Mouse (Mus musculus) limb, embryonic 15.5 days (tissue): ENCODE data around the gene Atp6v0b. TPM values are rescaled to one million over a fixed set of nuclear protein-coding genes. Genes with fewer than 3 reads are reported as not detected.

ENCODE experiments used
- ATAC-seq: fragments of 200-750 bp; cut with Nextera tagmentation; 2 replicates; pipeline ENCODE4 v1.8.0; 2017; ENCODE audit warnings: low read depth, moderate TSS enrichment; ENCODE audit not compliant: insufficient number of reproducible peaks, low FRiP score, low TSS enrichment
- H3K27ac ChIP-seq: fragments of 300-500 bp; sonication (generic); 2 replicates; pipeline ENCODE4 v1.5.1; 2015; ENCODE audit warnings: moderate library complexity, mild to moderate bottlenecking, inconsistent platforms
- H3K27me3 ChIP-seq: fragments of 300-500 bp; sonication (generic); 2 replicates; pipeline ENCODE4 v1.6.1; 2015; ENCODE audit warnings: inconsistent platforms
- H3K36me3 ChIP-seq: fragments of 300-500 bp; sonication (generic); 2 replicates; pipeline ENCODE4 v1.6.1; 2015; ENCODE audit warnings: inconsistent platforms
- H3K4me1 ChIP-seq: fragments of 300-500 bp; sonication (generic); 2 replicates; pipeline ENCODE4 v1.6.1; 2015; ENCODE audit warnings: inconsistent platforms
- H3K4me2 ChIP-seq: fragments of 300-500 bp; sonication (generic); 2 replicates; pipeline ENCODE4 v1.6.1; 2015; ENCODE audit warnings: mild to moderate bottlenecking, inconsistent platforms
- H3K4me3 ChIP-seq: fragments of 300-500 bp; sonication (generic); 2 replicates; pipeline ENCODE4 v1.5.1; 2015; ENCODE audit warnings: mild to moderate bottlenecking, inconsistent platforms
- H3K9ac ChIP-seq: fragments of 300-500 bp; sonication (generic); 2 replicates; pipeline ENCODE4 v1.6.1; 2015; ENCODE audit warnings: inconsistent platforms
- H3K9me3 ChIP-seq: fragments of 300-500 bp; sonication (generic); 2 replicates; pipeline ENCODE4 v1.6.1; 2016; ENCODE audit warnings: inconsistent platforms
- WGBS: fragments of 180-500 bp; shearing (Covaris S2); methylation state at CpG from one replicate; pipeline ENCODE4 v1.1.7; 2015; 5-methylcytosine and 5-hydroxymethylcytosine counted together
- polyA plus RNA-seq: library from polyadenylated mRNA; unstranded; fragments of >200 nt; fragmentation: Nextera tagmentation; extraction: Ambion mirVana; gene quantifications from 2 replicates; pipeline ENCODE4 v1.2.1, GENCODE M21; 2015

The Atp6v0b gene
- polyA plus RNA-seq, 1 experiment from 2014 or later = 243 TPM

DNA sequence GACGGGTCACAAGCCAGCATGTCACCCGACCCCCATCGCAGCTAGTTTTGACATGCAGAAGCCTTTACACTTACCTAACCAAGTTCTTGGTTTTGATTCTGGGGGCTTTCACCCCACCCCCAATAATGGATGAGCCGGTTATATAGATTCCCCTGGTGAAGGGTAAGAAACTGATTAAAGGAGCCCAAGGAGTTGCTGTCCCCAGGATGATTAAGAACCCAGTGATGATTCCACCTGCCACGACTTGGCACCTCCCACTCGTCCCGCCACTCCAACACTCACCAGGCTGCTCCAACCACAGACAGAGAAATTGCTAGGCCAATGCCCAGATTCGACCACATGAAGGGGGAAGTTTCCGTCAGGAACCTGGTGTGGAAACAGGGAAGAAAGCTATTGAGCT, 1.1 kb downstream of the Atp6v0b start:
- Histone ChIP-seq H3K4me2 (peak overlapping the region; percentile 94), H3K4me1 (peaks cover 47% of the 10 kb centered on the region), H3K4me3 (peak overlapping the region; percentile 94), H3K9ac (no peak overlapping the region), H3K36me3 (peaks cover 29% of the 10 kb centered on the region), H3K27me3 (no peaks in the 10 kb centered on the region), H3K9me3 (no peaks in the 10 kb centered on the region), H3K27ac (no peak overlapping the region)
- WGBS = 76% methylated on average over 9 of the region's 9 CpGs
- ATAC-seq = no peak

DNA sequence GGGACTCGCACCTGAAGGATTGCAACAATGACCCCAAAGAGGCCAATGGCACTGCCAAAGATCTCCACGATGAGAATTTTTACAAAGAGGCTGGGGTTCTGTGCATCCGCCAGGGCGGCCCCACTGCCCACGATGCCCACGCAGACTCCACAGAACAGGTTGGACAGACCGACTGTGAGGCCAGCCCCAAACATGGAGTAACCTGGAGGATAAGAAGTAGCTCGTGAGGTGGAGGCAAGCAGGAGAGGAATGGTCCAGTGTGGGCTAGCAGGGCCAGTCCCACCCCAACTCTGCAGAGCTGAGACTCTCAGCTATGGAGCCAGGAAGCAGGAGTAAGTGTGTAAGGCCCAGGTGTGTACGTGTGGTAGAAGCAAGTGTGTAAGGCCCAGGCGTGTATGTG, 2.0 kb downstream of the Atp6v0b start:
- Histone ChIP-seq H3K9ac (no peak overlapping the region), H3K4me1 (peaks cover 43% of the 10 kb centered on the region), H3K4me3 (no peak overlapping the region), H3K27ac (no peak overlapping the region), H3K9me3 (no peaks in the 10 kb centered on the region), H3K27me3 (no peaks in the 10 kb centered on the region), H3K4me2 (no peak overlapping the region), H3K36me3 (peaks cover 37% of the 10 kb centered on the region)
- WGBS = 93% methylated on average over 10 of the region's 10 CpGs
- ATAC-seq = no peak

DNA sequence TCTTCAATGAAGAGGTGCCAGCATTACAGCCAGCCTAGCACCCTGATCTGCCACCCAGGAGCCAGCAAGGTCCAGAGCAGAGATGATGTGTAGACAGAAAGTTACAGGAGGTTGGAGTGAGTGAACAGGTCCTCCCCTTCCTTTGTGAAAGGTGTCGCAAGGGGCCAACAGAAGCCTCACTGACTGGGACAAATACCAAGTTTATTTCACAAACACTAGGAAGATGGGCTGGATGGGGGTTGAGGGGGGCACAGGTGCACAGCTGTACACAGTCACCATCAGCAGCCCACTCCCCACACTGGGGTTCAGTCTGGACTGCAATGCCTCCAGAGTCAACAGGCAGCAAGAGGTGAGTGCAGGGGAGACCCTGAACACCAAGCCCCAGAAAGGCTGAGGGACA, 3.0 kb downstream of the Atp6v0b start:
- Histone ChIP-seq H3K4me2 (peak overlapping the region; percentile 84), H3K4me3 (peak overlapping the region; percentile 78; the same call in 1 of the 2 replicates), H3K9me3 (no peaks in the 10 kb centered on the region), H3K27me3 (no peaks in the 10 kb centered on the region), H3K4me1 (peaks cover 43% of the 10 kb centered on the region), H3K9ac (no peak overlapping the region), H3K36me3 (peaks cover 40% of the 10 kb centered on the region), H3K27ac (no peak overlapping the region)
- no peak for ATAC-seq
- 100% methylated on average over 1 of the region's 1 CpGs for WGBS

DNA sequence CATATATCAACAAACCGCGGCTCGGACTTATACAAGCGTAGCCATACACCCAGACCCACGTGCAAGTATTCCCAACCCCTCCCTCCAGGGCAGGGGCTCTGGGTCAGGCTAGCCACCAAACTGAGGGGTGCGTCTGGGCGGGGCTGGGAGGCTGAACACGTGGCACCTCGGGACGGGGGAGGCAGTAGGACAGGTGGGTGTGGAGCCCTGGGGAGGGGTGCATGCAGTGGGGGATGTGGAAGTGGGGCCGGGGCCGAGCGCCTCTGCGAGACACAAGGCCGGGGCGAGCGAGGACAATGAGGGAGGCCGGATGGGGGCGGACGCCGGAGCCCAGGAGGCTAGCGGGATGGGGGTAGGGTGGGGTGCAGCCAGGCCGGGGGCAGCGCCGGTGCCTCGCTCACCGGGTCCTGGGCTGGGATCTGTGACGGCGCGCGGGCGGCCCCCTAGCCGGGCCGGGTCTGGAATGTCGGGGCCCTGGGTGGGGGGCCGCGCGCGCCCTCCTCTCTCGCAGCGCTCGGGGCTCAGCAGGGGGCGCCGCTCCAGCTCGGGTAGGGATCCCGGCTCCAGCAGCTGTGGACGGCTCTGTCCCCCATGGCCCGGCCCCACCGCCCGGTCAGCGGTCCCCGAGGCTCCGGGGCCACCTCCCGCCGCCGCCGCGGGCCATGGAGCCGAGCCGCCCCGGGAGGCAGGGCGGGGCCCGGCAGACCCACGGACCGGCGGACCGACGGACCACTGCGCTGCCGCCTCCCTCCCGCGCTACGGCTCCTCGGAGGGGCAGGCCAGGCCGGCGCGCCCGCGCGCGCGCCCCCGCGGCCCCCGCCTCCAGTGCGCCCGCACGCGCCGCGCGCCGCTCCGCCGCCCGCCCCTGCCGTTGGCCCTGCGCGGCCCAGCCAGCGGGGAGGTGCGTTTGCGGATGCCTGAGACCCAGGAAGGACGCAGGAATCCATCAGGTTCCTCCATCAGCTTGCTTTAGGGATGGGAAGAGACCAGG, 4.1 kb downstream of the Atp6v0b start, which contains the start of gene B4galt2:
TSS of gene B4galt2 (minus strand) at position 787 of the 991 bp plus-strand sequence.
- H3K4me1 ChIP-seq = peaks cover 43% of the 10 kb centered on the region
- ATAC-seq = peak; percentile 58; the same call in 1 of the 2 replicates
- WGBS = under 1% methylated on average over 76 of the region's 103 CpGs

DNA sequence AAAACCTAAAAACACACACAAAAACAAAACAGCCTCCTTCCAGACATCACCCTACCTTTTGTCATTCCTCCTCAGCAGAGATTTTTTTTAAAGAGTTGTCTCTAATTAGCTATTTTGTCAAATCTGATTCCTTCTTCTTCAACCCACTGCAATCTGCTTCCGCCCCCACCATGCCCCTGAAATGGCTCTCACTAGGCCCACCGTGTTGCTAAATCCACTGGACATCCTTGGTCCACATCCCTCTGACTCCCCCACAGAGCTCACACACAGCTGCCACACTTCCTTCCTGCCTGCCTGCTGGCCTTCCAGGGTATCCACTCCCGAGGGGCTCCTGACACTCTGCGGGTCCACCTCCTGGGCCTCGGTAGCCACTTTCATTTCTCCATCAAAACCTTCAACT, 8.4 kb downstream of the Atp6v0b start:
- no peak overlapping the region for H3K27ac ChIP-seq
- H3K27me3 ChIP-seq = no peaks in the 10 kb centered on the region
- no peak for ATAC-seq
- H3K9ac ChIP-seq = no peak overlapping the region
- no peak overlapping the region for H3K4me2 ChIP-seq
- peaks cover 19% of the 10 kb centered on the region for H3K4me1 ChIP-seq
- peaks cover 70% of the 10 kb centered on the region for H3K36me3 ChIP-seq
- no peaks in the 10 kb centered on the region for H3K9me3 ChIP-seq
- H3K4me3 ChIP-seq = no peak overlapping the region
- WGBS = 77% methylated on average over 5 of the region's 5 CpGs

More for the DNA sequence above, 4.1 kb downstream of the Atp6v0b start, which contains the start of gene B4galt2:
- H3K4me2 ChIP-seq = peak within 1 kb of the TSS; percentile 84
- H3K27ac ChIP-seq = peak within 1 kb of the TSS; percentile 78
- peaks cover 48% of the 10 kb centered on the region for H3K36me3 ChIP-seq
- H3K9ac ChIP-seq = peak within 1 kb of the TSS; percentile 82
- no peaks in the 10 kb centered on the region for H3K9me3 ChIP-seq
- H3K4me3 ChIP-seq = peak within 1 kb of the TSS; percentile 78
- no peaks in the 10 kb centered on the region for H3K27me3 ChIP-seq

DNA sequence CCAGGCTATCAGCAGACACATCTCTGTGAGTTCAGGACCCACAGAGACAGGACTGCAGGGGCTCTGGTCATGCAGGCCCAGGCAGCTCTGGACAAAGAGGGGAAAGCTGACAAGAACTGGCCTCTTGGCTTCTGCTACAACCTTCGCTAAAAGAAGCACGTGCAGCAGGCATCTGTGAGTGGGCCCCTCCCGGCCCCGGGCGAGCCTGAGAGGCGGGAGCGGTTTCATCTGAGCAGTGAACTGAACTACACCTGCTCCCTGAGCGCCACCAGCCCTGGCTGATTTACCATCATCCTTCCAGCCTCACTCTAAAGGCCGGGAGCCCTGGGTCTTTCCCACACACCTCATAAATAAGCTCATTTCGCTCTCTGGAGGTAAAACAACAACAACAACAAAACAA, 8.8 kb downstream of the Atp6v0b start:
- Histone ChIP-seq H3K4me1 (peaks cover 15% of the 10 kb centered on the region), H3K9ac (no peak overlapping the region), H3K4me2 (no peak overlapping the region), H3K4me3 (no peak overlapping the region), H3K36me3 (peaks cover 74% of the 10 kb centered on the region), H3K27me3 (no peaks in the 10 kb centered on the region), H3K9me3 (no peaks in the 10 kb centered on the region), H3K27ac (no peak overlapping the region)
- WGBS = 56% methylated on average over 10 of the region's 10 CpGs
- ATAC-seq = no peak

DNA sequence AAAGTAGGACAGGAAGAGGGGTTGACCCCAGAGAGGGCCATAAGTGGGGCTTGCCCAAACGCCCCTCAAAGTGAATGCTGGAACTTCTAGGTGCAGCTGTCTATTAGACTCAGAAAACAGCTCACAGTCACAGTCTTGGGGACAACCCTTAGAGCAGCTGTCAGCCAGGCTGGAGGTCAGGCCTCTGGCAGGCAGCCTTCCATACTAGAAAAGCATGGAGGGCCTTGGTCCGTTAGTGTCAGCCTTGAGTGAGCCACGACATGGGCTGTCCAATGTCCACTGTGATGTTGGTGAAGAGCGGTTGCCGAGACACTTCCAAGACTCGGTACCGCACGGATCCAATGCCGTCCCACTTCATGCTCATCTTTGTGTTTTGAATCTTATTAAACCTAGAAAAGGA, 13.5 kb downstream of the Atp6v0b start:
- no peak overlapping the region for H3K9ac ChIP-seq
- H3K9me3 ChIP-seq = no peaks in the 10 kb centered on the region
- no peak for ATAC-seq
- H3K36me3 ChIP-seq = peaks cover 51% of the 10 kb centered on the region
- H3K27ac ChIP-seq = no peak overlapping the region
- WGBS = 88% methylated on average over 9 of the region's 9 CpGs
- no peaks in the 10 kb centered on the region for H3K27me3 ChIP-seq
- no peak overlapping the region for H3K4me2 ChIP-seq
- H3K4me1 ChIP-seq = peaks cover 15% of the 10 kb centered on the region
- H3K4me3 ChIP-seq = no peak overlapping the region

DNA sequence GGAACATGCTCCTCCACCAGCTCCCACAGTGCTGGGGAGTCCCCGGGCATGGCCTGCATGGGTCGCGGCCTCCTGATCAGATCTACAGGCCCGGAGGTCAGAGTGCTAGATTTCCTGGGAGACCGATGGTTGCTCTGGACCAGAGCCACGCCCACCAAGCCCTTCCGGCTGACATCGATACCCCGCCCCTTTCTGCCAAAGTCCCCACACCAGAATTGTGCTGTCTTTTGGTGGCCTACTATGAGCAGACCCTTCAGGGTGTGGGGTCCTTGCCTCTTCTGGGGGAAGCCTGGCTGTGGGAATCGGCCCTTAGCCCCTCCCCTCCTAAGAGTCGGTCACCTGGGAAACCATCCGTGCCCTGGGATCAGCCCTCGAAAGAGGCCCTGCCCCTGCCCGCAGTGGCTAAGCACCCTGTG, 14.7 kb downstream of the Atp6v0b start, which contains the start of gene Ccdc24:
TSS of gene Ccdc24 (minus strand) at position 87 of the 416 bp plus-strand sequence.
- H3K9me3 ChIP-seq = no peaks in the 10 kb centered on the region
- H3K4me2 ChIP-seq = peak within 1 kb of the TSS; percentile 36
- peak within 1 kb of the TSS; percentile 3; the same call in 1 of the 2 replicates for H3K4me3 ChIP-seq
- no peak within 1 kb of the TSS for H3K27ac ChIP-seq
- 0 out of 2 replicates have a peak within 1 kb of the TSS, but pooled peaks have one; percentile 8 for H3K9ac ChIP-seq
- H3K27me3 ChIP-seq = no peaks in the 10 kb centered on the region
- peaks cover 41% of the 10 kb centered on the region for H3K36me3 ChIP-seq
- ATAC-seq = no peak
- 7% methylated on average over 14 of the region's 14 CpGs for WGBS
- peaks cover 20% of the 10 kb centered on the region for H3K4me1 ChIP-seq

DNA sequence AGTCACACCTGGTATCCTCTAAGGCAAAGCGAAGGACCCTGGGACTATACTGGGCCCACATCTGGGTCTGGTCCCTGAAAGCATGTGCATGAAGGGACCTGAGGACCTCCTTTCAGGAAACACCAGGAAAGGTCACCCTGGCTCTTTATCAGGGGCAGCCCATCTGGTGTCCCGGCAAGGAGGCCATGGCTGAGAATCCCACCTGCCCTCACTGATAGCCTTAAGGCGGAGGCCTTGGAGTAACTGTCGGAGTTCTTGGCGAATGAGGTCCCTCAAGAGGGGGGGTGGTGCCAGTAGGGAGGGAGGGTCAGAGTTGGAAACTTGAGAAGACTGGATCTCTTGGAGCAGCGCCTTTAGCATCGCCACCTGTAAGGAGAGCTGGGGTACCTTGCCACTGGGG, 15.3 kb downstream of the Atp6v0b start:
- peaks cover 34% of the 10 kb centered on the region for H3K36me3 ChIP-seq
- peaks cover 20% of the 10 kb centered on the region for H3K4me1 ChIP-seq
- WGBS = 45% methylated on average over 7 of the region's 7 CpGs
- H3K27me3 ChIP-seq = 0 out of 2 replicates have a peak, but pooled peaks cover 6% of the 10 kb centered on the region
- no peak for ATAC-seq
- no peak overlapping the region for H3K4me3 ChIP-seq
- no peak overlapping the region for H3K4me2 ChIP-seq
- H3K9ac ChIP-seq = no peak overlapping the region
- no peak overlapping the region for H3K27ac ChIP-seq
- no peaks in the 10 kb centered on the region for H3K9me3 ChIP-seq

DNA sequence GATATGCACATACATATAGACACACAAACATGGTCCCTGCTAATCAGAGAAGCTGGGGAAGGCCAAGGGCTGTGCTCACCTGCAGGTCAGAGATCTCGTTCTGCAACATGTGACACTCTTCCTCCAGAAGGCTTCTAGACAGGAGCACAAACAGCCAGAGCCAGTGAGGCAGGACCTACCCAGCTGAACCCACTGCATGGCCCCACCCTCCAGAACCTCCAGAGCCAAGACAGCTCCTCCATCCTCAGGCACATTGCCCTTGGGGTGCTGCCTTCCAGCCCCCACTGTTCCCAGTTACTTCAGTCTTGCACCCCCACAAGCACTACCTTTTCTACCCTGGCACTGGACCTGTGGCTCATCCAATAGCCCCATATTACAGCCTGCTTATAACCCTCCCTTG, 16.7 kb downstream of the Atp6v0b start:
- no peak overlapping the region for H3K27ac ChIP-seq
- ATAC-seq = no peak
- no peak overlapping the region for H3K9ac ChIP-seq
- no peaks in the 10 kb centered on the region for H3K9me3 ChIP-seq
- no peak overlapping the region for H3K4me3 ChIP-seq
- peaks cover 26% of the 10 kb centered on the region for H3K36me3 ChIP-seq
- WGBS = 52% methylated on average over 1 of the region's 1 CpGs
- 0 out of 2 replicates have a peak, but pooled peaks cover 7% of the 10 kb centered on the region for H3K27me3 ChIP-seq
- no peak overlapping the region for H3K4me2 ChIP-seq
- peaks cover 31% of the 10 kb centered on the region for H3K4me1 ChIP-seq

DNA sequence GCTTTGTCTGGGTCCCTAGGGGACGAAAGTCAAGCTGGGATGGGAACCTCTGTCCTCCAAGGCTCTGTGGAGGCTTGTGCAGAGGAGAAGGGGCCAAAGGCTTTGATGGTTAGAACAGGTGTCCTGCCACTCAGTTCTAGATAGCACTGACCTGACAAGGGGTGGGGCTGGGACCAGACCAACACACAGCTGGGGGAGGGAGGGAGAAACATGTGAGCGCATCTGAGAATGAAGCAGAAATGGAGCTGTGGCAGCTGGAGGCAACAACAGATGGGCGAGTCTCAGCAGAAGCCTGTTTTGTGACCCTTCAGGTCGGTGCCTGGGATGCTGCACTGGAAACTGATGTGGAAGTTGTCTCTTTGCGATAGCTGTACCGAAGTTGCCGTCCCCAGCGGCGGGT, 17.8 kb downstream of the Atp6v0b start:
- Histone ChIP-seq H3K4me3 (no peak overlapping the region), H3K4me2 (no peak overlapping the region), H3K9me3 (no peaks in the 10 kb centered on the region), H3K9ac (no peak overlapping the region), H3K4me1 (peaks cover 34% of the 10 kb centered on the region), H3K36me3 (peaks cover 18% of the 10 kb centered on the region), H3K27ac (no peak overlapping the region), H3K27me3 (0 out of 2 replicates have a peak, but pooled peaks cover 7% of the 10 kb centered on the region)
- ATAC-seq = no peak
- WGBS = 66% methylated on average over 9 of the region's 9 CpGs

DNA sequence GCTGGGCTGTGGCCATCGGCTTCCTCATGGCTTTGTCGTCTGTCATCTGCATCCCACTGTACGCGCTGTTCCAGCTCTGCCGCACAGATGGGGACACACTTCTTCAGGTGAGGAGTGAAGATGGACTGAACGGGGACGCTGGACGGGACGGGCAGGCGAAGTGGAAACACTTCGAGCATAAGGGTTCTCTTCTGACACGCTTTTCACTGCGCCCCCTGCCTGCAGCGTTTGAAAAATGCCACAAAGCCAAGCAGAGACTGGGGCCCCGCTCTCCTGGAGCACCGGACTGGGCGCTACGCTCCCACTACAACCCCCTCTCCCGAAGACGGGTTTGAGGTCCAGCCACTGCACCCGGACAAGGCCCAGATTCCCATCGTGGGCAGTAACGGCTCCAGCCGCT, 19.3 kb downstream of the Atp6v0b start:
- Histone ChIP-seq H3K27me3 (0 out of 2 replicates have a peak, but pooled peaks cover 7% of the 10 kb centered on the region), H3K4me1 (peaks cover 34% of the 10 kb centered on the region), H3K36me3 (peaks cover 9% of the 10 kb centered on the region), H3K27ac (no peak overlapping the region), H3K4me2 (peak overlapping the region; percentile 15), H3K4me3 (no peak overlapping the region), H3K9me3 (no peaks in the 10 kb centered on the region), H3K9ac (no peak overlapping the region)
- no peak for ATAC-seq
- 15% methylated on average over 24 of the region's 24 CpGs for WGBS
